Mouse (Mus musculus): ENCODE data around the gene Gm13271.
A peak's percentile ranks its signal among the peaks of the same experiment; 100 is the strongest.
"Not testable (repeated sequence)": the region's sequence is repeated elsewhere in the genome, so short reads cannot be mapped to it uniquely, and the experiment has no call there.

The Gm13271 gene

GRCm38 (mm10) chr4:88754818-88755340 is at the start of gene Gm13271:
Gm13271 (plus strand) TSS chr4:88754868.
- DNase-seq (ENCODE audit: low spot score) = peak; percentile 78

GRCm38 (mm10) chr4:88705924-88706323 is 48.7 kb upstream of the Gm13271 start:
- DNase-seq (ENCODE audit: low spot score) = no peak

- DNase-seq (ENCODE audit: low spot score) = no peak
Measured at GRCm38 (mm10) chr4:88707128-88707826, 47.4 kb upstream of the Gm13271 start.

GRCm38 (mm10) chr4:88714281-88714680 is 40.4 kb upstream of the Gm13271 start:
- DNase-seq (ENCODE audit: low spot score) = no peak

- no peak for DNase-seq (ENCODE audit: low spot score)
Measured at GRCm38 (mm10) chr4:88715059-88715458, 39.6 kb upstream of the Gm13271 start.

- no peak for DNase-seq (ENCODE audit: low spot score)
Measured at GRCm38 (mm10) chr4:88718715-88719114, 36.0 kb upstream of the Gm13271 start.

- peak; percentile 89 for DNase-seq (ENCODE audit: low spot score)
Measured at GRCm38 (mm10) chr4:88721791-88722721, 32.6 kb upstream of the Gm13271 start, which contains the start of the genes Gm26566 and Klhl9. Gm26566 (plus strand) TSS chr4:88721805. Klhl9 (minus strand) TSS chr4:88722465.

- DNase-seq (ENCODE audit: low spot score) = no peak
Measured at GRCm38 (mm10) chr4:88723497-88724090, 31.1 kb upstream of the Gm13271 start.

- no peak for DNase-seq (ENCODE audit: low spot score)
Measured at GRCm38 (mm10) chr4:88726727-88727126, 27.9 kb upstream of the Gm13271 start.

GRCm38 (mm10) chr4:88727324-88727723 is 27.3 kb upstream of the Gm13271 start:
- DNase-seq (ENCODE audit: low spot score) = no peak

GRCm38 (mm10) chr4:88738480-88738879 is 16.2 kb upstream of the Gm13271 start:
- DNase-seq (ENCODE audit: low spot score) = no peak

- DNase-seq (ENCODE audit: low spot score) = no peak
Measured at GRCm38 (mm10) chr4:88739036-88739435, 15.6 kb upstream of the Gm13271 start.

GRCm38 (mm10) chr4:88741426-88741825 is 13.2 kb upstream of the Gm13271 start:
- no peak for DNase-seq (ENCODE audit: low spot score)

- no peak for DNase-seq (ENCODE audit: low spot score)
Measured at GRCm38 (mm10) chr4:88742771-88743371, 11.8 kb upstream of the Gm13271 start.

GRCm38 (mm10) chr4:88744207-88744606 is 10.5 kb upstream of the Gm13271 start:
- DNase-seq (ENCODE audit: low spot score) = no peak

- DNase-seq (ENCODE audit: low spot score) = no peak
Measured at GRCm38 (mm10) chr4:88749926-88750325, 4.7 kb upstream of the Gm13271 start.

GRCm38 (mm10) chr4:88756581-88757513 is 2.2 kb downstream of the Gm13271 start:
- not testable (repeated sequence) for DNase-seq (ENCODE audit: low spot score)

- DNase-seq (ENCODE audit: low spot score) = peak; percentile 86
Measured at GRCm38 (mm10) chr4:88757628-88758031, 3.0 kb downstream of the Gm13271 start.

GRCm38 (mm10) chr4:88758751-88759150 is 4.1 kb downstream of the Gm13271 start:
- DNase-seq (ENCODE audit: low spot score) = not testable (repeated sequence)

GRCm38 (mm10) chr4:88759610-88760268 is 5.1 kb downstream of the Gm13271 start, which contains the start of gene Gm13283:
Gm13283 (plus strand) TSS chr4:88760119.
- peak; percentile 39 for DNase-seq (ENCODE audit: low spot score)

Data from ovary, adult 18-20 months (tissue).